Mouse (Mus musculus) retina, embryonic 14.5 days (tissue): ENCODE data around the gene Tmem52b.

ENCODE experiments used
- DNase-seq: peaks from one replicate; pipeline ENCODE4 v3.0.0-alpha.2; 2015; ENCODE audit warnings: low spot score

The Tmem52b gene

DNA sequence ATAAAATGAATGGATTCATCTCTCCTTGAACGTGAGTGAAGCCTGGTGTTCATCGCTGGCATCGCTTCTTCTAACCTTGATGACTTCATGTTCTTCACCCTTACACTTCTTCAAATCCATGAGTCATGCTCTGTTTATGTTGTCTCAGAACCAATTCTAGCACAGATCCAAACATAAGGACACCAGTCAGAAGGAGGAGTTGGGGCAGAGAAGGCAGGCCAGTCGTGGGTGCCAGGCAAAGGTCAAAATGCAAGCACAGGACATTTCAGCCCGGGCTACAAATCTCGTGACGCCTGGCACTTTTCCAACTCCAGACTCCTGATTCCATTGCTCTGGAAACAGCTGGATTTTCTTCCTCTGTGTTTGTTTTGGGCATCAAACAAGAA lies 20.2 kb downstream of the Tmem52b start:
- no peak for DNase-seq

DNA sequence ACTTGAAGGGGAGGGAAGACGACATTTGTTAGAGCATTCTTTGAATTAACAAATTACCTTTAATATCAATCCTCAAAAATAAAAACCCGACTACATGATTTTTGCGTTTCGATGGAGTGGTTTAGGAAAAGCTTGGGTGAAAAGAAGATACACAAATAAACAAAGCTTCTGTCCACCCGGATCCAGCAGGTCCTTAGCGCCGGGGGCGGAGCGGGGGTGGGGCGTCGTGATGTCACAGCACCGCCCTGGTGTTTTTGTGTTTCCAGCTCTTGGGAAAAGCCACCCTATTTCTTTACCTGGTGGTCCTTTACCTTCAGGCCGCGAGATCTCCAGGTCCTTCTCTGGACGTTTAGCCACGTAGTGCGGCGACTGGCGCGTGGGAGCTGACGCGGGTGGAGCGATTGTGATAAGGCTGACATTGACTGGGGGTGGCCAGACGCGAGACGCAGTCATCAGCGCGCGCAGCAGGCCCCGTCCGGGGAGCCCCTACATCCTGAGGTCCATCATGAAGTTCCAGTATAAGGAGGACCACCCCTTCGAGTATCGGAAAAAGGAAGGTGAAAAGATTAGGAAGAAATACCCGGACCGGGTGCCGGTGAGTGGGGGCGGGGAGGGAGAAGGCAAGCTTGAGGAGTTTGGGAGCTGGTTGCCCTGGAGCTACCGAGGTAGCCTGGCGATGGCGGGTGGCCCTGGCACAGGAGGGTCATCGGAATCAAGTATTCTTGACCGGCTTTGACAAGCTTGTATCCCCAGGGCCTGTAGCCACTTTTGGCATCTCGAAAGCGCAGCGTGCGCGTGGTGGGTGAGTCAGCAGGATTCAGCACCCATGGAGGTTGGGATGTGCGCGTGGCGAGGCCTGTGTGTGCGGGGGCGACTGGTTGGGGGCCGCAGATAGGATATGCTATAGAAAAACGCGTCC lies 20.8 kb downstream of the Tmem52b start, which contains the start of gene Gabarapl1:
Gene Gabarapl1 (plus strand): TSS at position 219 of the 919 bp plus-strand sequence.
- DNase-seq: peak; percentile 78

DNA sequence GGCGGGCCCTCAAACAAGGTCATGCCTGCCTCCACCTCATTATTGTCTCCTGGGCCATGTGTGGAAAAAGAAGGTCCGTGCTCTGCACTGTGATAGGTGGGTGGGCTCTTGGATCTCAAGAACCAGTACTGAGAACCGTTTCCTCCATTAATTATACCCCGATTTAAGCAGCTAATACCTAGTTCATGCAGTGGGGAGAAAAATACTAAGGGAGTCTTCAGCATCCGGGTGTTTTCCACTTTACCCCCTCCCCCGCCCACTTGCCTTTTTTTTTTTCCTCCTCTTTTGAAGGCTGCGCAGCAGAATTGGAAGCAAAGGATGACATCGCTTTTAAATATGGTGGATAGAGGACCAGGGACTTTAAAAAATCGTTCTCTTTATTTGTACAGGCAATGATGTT lies 21.7 kb downstream of the Tmem52b start:
- DNase-seq: peak; percentile 60

DNA sequence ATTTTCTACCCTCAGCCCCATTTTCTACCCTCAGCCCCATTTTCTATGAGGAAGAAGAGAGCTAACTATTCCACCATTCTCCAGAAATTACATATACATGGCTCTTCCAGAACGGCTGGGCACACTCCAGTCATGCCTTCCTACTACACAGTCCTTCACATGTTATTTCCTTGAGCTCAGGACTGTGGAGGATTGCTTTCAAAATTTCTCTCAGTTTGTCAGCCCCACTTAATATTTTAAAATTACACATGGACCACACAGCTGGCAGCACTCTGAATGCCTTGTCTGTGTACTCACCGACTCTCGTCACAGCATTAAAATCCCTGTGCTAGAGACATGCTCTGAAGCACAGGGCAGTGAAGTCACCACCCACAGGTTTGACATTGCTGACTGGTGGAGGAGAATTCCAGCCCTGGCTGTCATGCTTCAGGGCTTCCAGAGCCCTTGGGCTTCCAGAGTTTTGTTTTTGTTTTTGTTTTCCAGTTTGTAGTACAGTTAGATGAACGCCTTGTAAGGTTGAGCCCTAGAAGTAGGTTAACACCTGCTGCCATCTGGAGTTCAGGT lies 22.4 kb downstream of the Tmem52b start:
- no peak for DNase-seq

DNA sequence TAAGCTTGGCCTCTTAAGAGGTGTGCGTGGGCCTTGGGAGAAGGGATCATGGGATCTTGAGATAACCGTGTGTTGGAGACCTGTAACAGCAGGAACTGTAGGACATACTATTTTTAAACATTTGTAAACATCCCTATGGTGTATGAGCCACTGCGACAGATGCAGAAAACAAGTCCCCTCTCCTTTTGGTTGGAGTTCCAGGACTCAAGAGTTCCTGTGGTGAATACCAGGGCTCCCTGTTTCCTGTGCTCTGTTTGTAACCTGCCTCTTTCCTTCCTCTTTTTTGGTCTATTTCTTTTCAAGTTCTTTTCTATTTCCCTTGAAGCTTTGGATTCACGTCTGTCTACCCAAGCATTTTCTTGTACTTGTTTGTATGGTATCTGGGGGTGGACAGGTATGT lies 23.4 kb downstream of the Tmem52b start:
- no peak for DNase-seq

DNA sequence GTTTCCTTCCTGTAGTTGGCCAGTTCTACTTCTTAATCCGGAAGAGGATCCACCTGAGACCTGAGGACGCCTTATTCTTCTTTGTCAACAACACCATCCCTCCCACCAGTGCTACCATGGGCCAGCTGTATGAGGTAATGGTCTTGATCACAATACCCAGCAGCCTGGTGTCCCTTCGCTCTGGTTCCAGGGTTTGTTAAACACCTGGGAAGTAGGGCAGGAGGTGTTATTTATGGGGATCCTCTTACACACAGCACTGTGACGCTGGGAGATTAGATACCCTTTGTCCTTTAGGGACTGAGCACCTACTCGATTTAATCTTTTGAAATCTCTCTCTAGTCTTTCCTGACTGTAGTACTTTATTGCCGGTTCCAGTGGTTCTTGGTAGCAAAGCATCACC lies 26.2 kb downstream of the Tmem52b start:
- DNase-seq: no peak

DNA sequence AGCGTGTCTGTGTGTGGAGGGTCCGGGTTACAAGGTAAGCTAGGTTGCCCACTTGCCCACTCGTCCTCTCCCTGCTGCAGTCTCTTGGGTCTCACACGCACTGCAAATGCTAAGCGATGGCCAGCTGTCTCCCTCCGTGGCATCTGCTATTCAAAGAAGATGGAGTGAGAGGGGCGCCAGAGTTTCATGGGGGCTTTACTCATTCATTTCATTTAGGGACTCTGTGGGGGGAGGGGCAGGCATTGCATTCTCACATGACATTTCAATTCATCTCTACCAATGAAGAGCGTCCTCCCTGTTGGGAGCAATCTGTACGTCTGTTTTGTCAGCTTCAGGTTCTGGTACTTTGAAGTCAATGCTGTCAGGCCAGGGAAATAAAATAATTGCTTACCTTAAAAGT lies 29.6 kb downstream of the Tmem52b start:
- DNase-seq: no peak

DNA sequence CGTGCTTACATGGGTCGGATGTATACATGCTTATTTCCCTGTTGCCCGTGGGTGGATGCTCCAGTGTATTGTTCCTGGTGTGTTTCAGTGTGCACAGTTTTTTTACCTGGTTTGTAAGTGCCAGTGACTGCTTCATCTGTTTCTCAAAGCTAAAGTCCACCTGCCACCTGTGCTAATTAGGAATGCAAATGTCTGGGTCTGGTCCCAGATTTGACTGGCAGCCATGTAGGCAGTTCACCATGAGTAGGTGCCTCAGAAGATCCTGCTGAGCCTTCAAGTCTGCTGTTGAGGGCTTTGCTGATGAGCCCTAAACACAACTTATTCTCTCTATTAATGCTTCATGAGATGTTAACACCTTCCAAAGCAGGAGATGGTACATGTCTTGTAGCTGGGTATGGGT lies 30.2 kb downstream of the Tmem52b start:
- DNase-seq: no peak

DNA sequence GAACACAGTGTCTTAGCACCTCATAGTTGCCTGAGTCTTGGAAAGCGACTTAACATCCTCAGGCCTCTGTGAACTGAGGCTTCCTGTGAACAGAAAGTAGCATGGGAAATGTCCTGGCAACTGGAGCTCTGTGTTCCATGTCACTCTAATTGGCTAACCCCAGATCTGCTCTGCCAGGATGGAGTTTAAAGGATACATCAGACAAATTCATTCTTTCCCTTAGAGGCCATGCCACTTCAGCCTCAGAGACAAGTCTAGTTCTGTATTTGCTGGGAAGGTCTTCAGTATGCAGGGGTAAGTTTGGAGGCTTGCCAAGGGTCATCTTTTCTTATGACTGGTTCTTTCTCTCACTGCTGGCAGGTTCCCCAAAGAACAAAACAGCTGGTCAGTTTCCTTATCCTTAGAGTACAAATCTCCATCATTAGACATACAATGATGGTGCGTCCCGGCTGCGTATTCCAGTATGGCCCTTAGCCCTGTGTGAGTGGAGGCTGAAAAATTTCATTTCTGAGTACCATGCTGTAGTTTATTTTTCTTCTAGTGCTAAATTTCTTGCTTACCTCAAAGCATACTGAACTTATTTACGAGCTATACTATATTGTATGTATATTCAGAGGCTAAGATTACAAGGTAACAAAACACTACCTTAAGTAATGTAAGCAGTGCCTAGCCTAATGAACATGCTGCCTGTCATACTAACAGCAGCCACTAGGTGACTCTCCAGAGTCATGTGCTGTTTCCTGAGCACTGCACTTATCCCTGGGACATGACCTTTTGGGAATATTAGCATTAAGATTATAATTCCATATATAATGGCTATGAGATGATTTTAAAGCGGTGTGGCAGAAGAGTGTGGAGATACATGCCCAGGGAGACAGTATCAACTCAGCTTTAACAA lies 31.6 kb downstream of the Tmem52b start:
- DNase-seq: peak; percentile 80

DNA sequence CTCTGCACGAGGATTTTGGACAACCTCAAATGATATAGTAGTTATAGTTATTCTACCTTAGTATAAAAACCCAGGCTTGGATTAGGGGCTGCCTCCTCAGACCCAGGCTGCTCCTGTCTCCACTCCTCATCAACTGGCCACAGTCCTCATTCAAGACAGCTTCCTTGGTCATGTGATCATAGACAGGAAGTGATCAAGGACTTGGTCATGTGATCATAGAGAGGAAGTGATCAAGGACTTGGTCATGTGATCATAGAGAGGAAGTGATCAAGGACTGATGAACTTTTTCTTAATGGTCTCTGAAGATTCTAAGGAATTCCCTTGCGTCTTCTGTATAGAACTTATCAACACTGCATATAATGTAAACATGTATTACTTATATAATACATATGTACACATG lies 34.9 kb downstream of the Tmem52b start:
- no peak for DNase-seq

DNA sequence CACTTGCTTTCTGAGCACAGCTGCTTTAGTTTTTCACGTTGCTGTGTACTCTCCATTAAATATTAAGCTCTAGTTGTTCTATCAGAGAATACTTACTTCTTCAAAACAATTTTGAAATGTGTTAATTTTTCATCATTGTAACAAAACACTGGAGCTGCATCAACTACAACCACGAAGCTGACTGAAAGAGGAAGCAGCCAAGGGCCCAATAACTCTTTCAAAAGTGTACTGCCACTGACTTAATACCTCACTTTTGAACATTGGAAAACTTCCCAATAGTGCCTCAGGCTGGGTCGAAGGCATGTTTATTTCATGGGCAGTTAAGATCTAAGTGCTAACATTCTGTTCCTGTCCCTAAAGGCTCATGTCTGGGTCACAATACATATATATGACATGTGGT lies 35.7 kb downstream of the Tmem52b start:
- no peak for DNase-seq

DNA sequence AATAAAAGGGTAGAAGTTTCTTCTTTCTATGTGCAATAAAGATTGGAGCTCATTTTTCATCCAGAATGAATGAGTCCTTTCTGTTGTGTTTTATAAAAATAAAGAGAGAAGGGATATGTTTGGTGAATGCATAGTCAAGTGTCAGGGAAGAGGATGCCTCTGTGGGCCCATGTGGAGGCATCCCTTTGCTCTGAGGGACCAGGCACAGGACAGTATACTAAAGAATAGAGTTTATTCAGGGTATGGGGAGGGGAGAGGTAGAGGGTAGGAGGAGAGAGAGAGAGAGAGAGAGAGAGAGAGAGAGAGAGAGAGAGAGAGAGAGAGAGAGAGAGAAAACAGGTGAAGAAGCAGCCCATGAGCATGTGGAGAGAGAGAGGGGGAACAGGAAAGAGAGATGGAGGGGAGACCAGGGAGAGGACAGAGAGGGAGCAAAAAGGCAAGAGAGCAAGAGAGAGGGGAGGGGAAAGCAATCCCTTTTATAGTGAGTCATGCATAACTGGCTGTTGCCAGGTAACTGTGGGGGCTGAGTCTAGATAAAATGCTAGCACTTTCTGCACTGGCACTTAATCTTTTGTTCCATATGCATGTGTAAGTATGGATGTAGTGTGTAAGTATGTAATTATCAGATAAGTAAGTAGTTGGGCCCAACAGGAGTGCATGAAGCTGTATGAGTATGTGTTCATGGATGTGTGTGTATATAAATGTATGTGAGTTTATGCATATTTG lies 45.1 kb downstream of the Tmem52b start:
- no peak for DNase-seq

DNA sequence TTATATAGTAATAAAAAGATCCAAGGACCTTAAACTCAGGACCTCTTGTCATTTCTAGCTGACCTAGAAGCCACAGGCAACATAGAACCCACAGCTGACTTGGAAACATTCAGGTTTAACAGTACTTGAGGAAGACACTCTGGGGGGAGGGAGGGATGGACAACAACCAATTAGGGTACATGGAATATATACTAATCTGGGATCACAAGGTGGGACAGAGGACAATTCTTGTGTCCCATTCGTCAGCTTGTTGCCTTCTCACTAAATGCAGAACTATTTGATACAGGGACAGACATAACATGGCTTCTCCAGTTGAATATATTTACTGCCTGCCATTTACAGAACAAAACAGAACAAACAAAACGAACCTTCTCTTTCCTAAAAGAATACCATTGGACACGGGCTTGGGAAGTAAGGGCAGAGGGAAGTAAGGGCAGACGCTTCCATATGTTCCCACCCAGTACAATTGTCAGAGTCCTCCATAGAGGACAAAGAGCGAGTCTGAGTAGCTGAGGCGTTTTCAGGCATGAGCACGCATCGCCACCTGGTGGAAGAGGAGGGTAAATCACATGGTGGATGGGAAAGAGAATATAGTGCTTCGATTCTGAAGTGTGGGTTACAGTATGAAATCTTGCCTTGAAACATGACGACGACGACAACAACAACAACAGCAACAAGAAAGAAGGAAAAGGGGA lies 46.7 kb downstream of the Tmem52b start:
- DNase-seq: peak; percentile 82

DNA sequence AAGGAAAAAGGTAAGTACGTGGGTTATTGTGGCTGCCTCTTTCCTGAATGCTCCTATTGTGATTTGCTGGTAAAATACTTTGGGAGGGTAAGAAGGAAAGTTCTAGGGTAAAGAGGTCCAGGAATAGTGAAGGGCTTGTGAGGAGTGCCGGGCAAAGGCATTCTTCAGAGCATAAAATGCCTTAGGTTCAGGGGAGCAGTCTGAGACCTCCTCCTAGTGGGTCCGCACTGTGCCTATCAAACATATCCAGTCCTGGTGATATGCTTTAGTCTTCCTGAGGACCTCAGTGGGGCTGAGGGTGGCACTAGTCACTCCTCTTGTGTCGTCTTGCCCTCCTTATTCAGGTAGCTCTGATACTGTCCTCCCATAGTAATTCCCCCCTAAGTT lies 47.3 kb downstream of the Tmem52b start:
- DNase-seq: no peak

DNA sequence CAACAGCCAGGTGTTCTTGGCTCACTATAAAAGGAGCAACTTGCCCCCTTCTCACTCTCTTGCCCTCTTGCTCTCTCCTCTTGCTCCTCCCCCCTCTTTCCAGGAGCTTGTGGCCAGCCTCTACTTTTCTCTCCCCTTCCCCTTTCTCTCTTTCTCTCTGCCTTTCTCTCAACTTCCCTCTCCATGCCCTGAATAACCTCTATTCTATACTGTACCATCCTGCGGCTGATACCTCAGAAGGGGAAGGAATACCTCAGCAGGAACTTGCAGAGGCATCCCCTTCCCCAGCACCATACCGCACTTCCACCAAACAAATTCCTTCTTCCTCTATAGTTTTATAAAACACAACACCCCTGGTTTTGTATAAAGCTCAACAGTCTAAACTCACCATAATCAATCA lies 52.9 kb downstream of the Tmem52b start:
- no peak for DNase-seq
